Mouse (Mus musculus): Measurements from ENCODE around the gene Maff.

DNA sequence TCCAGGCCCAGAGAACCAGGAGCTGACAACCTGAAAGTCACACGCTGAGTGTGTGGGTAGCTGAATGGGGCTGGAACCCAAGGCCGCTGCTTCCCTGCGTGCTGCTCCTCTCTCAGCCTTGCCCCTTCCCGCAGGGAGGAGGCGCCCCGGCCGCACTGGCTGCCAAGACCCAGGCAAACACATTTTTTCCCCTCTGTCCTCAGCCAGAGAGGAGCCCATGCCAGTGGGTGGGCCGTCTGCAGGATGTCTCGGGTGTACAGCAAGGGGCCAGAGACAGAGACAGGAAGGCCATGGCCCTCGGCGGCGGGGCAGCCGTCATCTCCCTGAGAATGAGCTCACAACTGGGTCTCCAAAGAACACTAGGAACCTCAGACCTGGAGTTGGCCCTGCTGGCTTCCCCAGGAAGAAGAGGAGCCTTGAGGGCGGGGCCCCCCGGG lies 4.9 kb downstream of the Maff start:
- TF ChIP-seq GATA1 (IDR thresholded peaks at IDR 0.05; ENCODE audit: low read length) (no peak), TAL1 (IDR thresholded peaks at IDR 0.05; ENCODE audit: low read length) (no peak)
